Mouse (Mus musculus): Measurements from ENCODE around the gene Atxn2. TPM values are rescaled to one million over a fixed set of nuclear protein-coding genes. Genes with fewer than 3 reads are reported as not detected.
A peak's percentile ranks its signal among the peaks of the same experiment; 100 is the strongest.
"Not testable (repeated sequence)": the region's sequence is repeated elsewhere in the genome, so short reads cannot be mapped to it uniquely, and the experiment has no call there.

Gene Atxn2
- polyA plus RNA-seq, 1 experiment: 153 TPM

DNA sequence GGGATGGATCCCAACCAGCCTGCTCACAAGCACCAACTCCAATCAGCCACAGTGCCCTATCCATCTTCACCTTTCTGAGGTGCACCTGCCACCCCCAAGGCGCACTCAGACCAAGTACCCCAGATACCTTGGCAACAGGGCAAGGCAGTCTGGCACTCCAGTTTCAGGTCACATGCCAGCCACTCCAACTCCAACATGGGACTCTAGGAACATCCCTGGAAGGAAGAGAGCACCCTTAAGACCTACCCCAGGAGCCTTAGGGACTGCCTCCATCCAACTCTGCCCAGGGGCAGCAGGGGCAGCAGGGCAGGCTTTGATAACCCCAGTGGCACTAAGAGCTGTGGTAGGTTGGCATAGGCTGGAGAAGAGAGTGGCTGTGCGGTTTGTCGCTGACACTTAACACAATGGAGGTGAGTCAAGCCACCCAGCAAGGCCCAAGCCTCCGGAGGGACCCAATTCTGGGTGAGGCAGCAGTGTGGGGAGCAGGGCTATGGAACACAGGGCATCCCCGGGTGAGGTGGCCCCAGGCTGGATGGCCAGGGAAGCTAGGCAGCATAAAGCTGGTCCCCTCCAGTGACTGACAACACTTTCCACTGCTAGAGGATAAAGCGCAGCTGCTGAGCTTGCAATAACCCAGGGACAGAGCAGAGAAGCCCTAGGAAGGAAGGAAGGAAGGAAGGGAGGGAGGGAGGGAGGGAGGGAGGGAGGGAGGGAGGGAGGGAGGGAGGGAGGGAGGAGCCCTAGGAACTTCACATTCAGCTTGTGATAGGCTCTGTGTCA is 121.4 kb downstream of the Atxn2 start:
- no peak for DNase-seq (ENCODE audit: extremely low spot score in 1 of 2, low spot score in 1 of 2)

GRCm38 (mm10) chr5:121833159-121833558 is 122.0 kb downstream of the Atxn2 start:
- no peak for DNase-seq (ENCODE audit: extremely low spot score in 1 of 2, low spot score in 1 of 2)

DNA sequence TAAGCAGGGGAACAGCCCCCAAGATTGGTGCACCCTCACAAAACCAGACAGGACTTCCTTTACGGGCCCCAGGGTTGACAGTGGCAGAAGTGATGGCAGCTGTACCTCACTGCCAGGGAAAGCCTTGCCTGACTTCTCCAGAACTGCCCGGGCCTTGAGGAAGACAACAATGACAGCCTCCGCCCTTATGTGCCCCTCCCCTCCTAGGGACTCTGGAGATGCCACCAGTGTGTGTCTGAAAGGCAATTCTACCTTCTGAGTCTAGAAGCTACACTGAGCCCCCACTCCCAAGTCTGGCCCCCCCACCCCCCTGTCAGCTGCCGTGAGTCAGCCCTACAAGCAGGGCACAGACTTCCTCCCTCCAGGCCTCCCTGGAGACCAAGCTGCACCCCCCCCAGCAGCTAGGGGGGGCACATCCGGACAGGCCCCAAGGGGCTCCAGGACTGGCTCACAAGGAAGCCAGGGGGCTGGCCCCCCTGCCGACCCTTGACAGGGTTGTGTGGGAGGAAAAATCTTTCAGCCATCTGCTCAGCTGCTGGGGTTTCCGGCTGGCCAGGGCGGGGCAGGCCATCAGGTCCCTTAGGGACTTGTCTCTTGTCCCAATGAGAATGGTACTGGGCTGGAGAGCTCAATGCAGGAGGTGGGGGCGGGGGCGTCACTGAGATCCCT is 122.6 kb downstream of the Atxn2 start:
- DNase-seq (ENCODE audit: extremely low spot score in 1 of 2, low spot score in 1 of 2): no peak

GRCm38 (mm10) chr5:121834241-121834606 is 123.1 kb downstream of the Atxn2 start:
- DNase-seq (ENCODE audit: extremely low spot score in 1 of 2, low spot score in 1 of 2): no peak

GRCm38 (mm10) chr5:121834991-121835747 is 124.0 kb downstream of the Atxn2 start:
- no peak for DNase-seq (ENCODE audit: extremely low spot score in 1 of 2, low spot score in 1 of 2)

GRCm38 (mm10) chr5:121835949-121836691 is 125.0 kb downstream of the Atxn2 start:
- DNase-seq (ENCODE audit: extremely low spot score in 1 of 2, low spot score in 1 of 2): peak in 1 of 2 experiments; percentile 52

DNA sequence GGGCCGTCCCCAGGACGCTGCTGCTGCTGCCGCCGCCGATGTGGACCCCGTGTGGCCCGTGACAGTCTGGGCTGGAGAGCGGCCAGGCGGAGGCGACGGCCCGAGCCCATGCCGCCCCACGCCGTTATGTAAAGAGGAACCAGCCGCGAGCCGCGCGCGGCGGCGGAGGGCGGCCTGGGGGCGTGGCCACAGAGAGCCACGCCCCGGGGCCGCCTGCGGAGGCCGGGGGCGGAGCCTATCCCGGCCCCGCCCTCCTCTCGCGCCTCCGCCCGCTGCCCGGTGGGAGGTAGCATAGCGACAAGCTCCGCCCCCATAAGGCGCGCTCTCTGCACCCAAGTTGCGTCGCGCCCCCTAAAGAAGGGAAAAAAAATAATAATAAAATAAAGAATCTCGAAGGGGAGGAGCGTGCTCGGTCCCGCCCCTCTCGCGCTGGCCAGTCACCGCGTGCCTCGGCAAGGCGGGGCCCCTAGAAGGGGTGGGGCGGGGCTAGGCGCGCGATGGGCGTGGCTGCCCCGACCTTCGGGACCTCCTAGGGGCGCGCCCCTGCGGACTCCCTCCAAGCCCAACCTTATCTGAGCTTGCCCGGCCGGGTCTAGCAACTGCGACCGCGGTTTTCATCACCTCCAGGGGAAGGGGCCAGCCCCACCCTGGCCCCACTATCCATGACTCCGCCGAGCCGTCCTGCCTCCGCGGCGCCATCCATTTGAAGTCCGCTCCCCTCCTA is 125.7 kb downstream of the Atxn2 start:
- DNase-seq (ENCODE audit: extremely low spot score in 1 of 2, low spot score in 1 of 2): peak; percentile 57 to 80

- peak in 1 of 2 experiments; percentile 48 for DNase-seq (ENCODE audit: extremely low spot score in 1 of 2, low spot score in 1 of 2)
These were observed 126.6 kb downstream of the Atxn2 start, which contains the start of gene Sh2b3 for GRCm38 (mm10) chr5:121837441-121838340. Sh2b3 (minus strand) TSS chr5:121837646.

GRCm38 (mm10) chr5:121838341-121839127 is 127.4 kb downstream of the Atxn2 start:
- no peak for DNase-seq (ENCODE audit: extremely low spot score in 1 of 2, low spot score in 1 of 2)

- no peak for DNase-seq (ENCODE audit: extremely low spot score in 1 of 2, low spot score in 1 of 2)
These were observed 128.0 kb downstream of the Atxn2 start for GRCm38 (mm10) chr5:121839128-121839473.

- DNase-seq (ENCODE audit: extremely low spot score in 1 of 2, low spot score in 1 of 2): no peak
These were observed 130.4 kb downstream of the Atxn2 start for GRCm38 (mm10) chr5:121841516-121841915.

GRCm38 (mm10) chr5:121841973-121842372 is 130.8 kb downstream of the Atxn2 start:
- DNase-seq (ENCODE audit: extremely low spot score in 1 of 2, low spot score in 1 of 2): no peak

- DNase-seq (ENCODE audit: extremely low spot score in 1 of 2, low spot score in 1 of 2): peak in 1 of 2 experiments; percentile 86
These were observed 131.6 kb downstream of the Atxn2 start for GRCm38 (mm10) chr5:121842665-121843118.

- DNase-seq (ENCODE audit: extremely low spot score in 1 of 2, low spot score in 1 of 2): no peak
These were observed 132.2 kb downstream of the Atxn2 start for GRCm38 (mm10) chr5:121843138-121843905.

- DNase-seq (ENCODE audit: extremely low spot score in 1 of 2, low spot score in 1 of 2): no peak
These were observed 134.2 kb downstream of the Atxn2 start for GRCm38 (mm10) chr5:121845361-121845760.

- DNase-seq (ENCODE audit: extremely low spot score in 1 of 2, low spot score in 1 of 2): no peak
These were observed 135.2 kb downstream of the Atxn2 start for GRCm38 (mm10) chr5:121846322-121846721.

- DNase-seq (ENCODE audit: extremely low spot score in 1 of 2, low spot score in 1 of 2): not testable (repeated sequence)
These were observed 136.1 kb downstream of the Atxn2 start for GRCm38 (mm10) chr5:121847269-121847668.
